Mouse (Mus musculus): Measurements from ENCODE around the gene Stc2.
A peak's percentile ranks its signal among the peaks of the same experiment; 100 is the strongest.

The Stc2 gene

GRCm38 (mm10) chr11:31369648-31370286, at the start of gene Stc2:
Stc2 (minus strand) TSS chr11:31370074.
- DNase-seq (ENCODE audit: low spot score), result peak; percentile 90

GRCm38 (mm10) chr11:31417071-31417470, 47.2 kb upstream of the Stc2 start:
- no peak for DNase-seq (ENCODE audit: low spot score)

GRCm38 (mm10) chr11:31412376-31412775, 42.5 kb upstream of the Stc2 start:
- DNase-seq (ENCODE audit: low spot score), result no peak

GRCm38 (mm10) chr11:31406736-31407135, 36.9 kb upstream of the Stc2 start:
- no peak for DNase-seq (ENCODE audit: low spot score)

GRCm38 (mm10) chr11:31403080-31403479, 33.2 kb upstream of the Stc2 start:
- DNase-seq (ENCODE audit: low spot score), result no peak

- DNase-seq (ENCODE audit: low spot score), result no peak
Measured at GRCm38 (mm10) chr11:31398604-31399003, 28.7 kb upstream of the Stc2 start.

GRCm38 (mm10) chr11:31396638-31397417, 27.0 kb upstream of the Stc2 start:
- no peak for DNase-seq (ENCODE audit: low spot score)

- no peak for DNase-seq (ENCODE audit: low spot score)
Measured at GRCm38 (mm10) chr11:31394026-31394425, 24.2 kb upstream of the Stc2 start.

GRCm38 (mm10) chr11:31392340-31392739, 22.5 kb upstream of the Stc2 start:
- DNase-seq (ENCODE audit: low spot score), result no peak

- no peak for DNase-seq (ENCODE audit: low spot score)
Measured at GRCm38 (mm10) chr11:31388890-31389289, 19.0 kb upstream of the Stc2 start.

GRCm38 (mm10) chr11:31387526-31387925, 17.7 kb upstream of the Stc2 start:
- DNase-seq (ENCODE audit: low spot score), result no peak

- peak; percentile 11 for DNase-seq (ENCODE audit: low spot score)
Measured at GRCm38 (mm10) chr11:31386571-31386970, 16.7 kb upstream of the Stc2 start.

GRCm38 (mm10) chr11:31383968-31384367, 14.1 kb upstream of the Stc2 start:
- DNase-seq (ENCODE audit: low spot score), result no peak

GRCm38 (mm10) chr11:31382145-31382544, 12.3 kb upstream of the Stc2 start:
- no peak for DNase-seq (ENCODE audit: low spot score)

- peak; percentile 68 for DNase-seq (ENCODE audit: low spot score)
Measured at GRCm38 (mm10) chr11:31373438-31373837, 3.6 kb upstream of the Stc2 start.

GRCm38 (mm10) chr11:31372206-31372605, 2.3 kb upstream of the Stc2 start:
- DNase-seq (ENCODE audit: low spot score), result no peak

- peak; percentile 45 for DNase-seq (ENCODE audit: low spot score)
Measured at GRCm38 (mm10) chr11:31371256-31371838, 1.5 kb upstream of the Stc2 start.

GRCm38 (mm10) chr11:31370436-31371230, 759 bp upstream of the Stc2 start:
- no peak for DNase-seq (ENCODE audit: low spot score)

GRCm38 (mm10) chr11:31368965-31369647, 768 bp downstream of the Stc2 start:
- DNase-seq (ENCODE audit: low spot score), result peak; percentile 69

GRCm38 (mm10) chr11:31368252-31368964, 1.5 kb downstream of the Stc2 start:
- peak; percentile 42 for DNase-seq (ENCODE audit: low spot score)

GRCm38 (mm10) chr11:31366827-31367226, 3.0 kb downstream of the Stc2 start:
- no peak for DNase-seq (ENCODE audit: low spot score)

All from embryo, embryonic 10 days (tissue).